Mouse (Mus musculus): ENCODE measurements around the gene C030005K15Rik. TPM values are rescaled to one million over a fixed set of nuclear protein-coding genes. Genes with fewer than 3 reads are reported as not detected.

Gene C030005K15Rik
- polyA plus RNA-seq, 1 experiment from 2014 or later = not detected

- Histone ChIP-seq H3K9me3 (ENCODE audit: low read length) (no peaks in the 10 kb centered on the region), H3K9ac (replicated peaks; ENCODE audit: low read depth) (no peak overlapping the region), H3K27me3 (replicated peaks; ENCODE audit: insufficient read depth, low read length) (no peaks in the 10 kb centered on the region), H3K4me3 (ENCODE audit: low read depth, low read length) (no peak overlapping the region), H3K27ac (ENCODE audit: low read length) (no peak overlapping the region), H3K36me3 (ENCODE audit: insufficient read depth, low read length) (no peaks in the 10 kb centered on the region), H3K4me2 (replicated peaks; ENCODE audit: low read depth, low read length) (no peak overlapping the region), H3K4me1 (ENCODE audit: insufficient read depth, low read depth, low read length) (no peaks in the 10 kb centered on the region)
- DNase-seq (ENCODE audit: low spot score) (no peak), ATAC-seq (no peak)
- no peak for TF ChIP-seq EP300 (IDR thresholded peaks at IDR 0.05)
- no peak for TF ChIP-seq CTCF (IDR thresholded peaks at IDR 0.05)
- WGBS = 62% methylated on average over 2 of the region's 2 CpGs
Observed at GRCm38 (mm10) chr10:97718021-97718420, 8.5 kb downstream of the C030005K15Rik start.

- Histone ChIP-seq H3K27me3 (replicated peaks; ENCODE audit: insufficient read depth, low read length) (no peaks in the 10 kb centered on the region), H3K4me2 (replicated peaks; ENCODE audit: low read depth, low read length) (no peak overlapping the region), H3K9ac (replicated peaks; ENCODE audit: low read depth) (no peak overlapping the region), H3K9me3 (ENCODE audit: low read length) (no peaks in the 10 kb centered on the region), H3K27ac (ENCODE audit: low read length) (no peak overlapping the region), H3K36me3 (ENCODE audit: insufficient read depth, low read length) (no peaks in the 10 kb centered on the region), H3K4me1 (ENCODE audit: insufficient read depth, low read depth, low read length) (no peaks in the 10 kb centered on the region), H3K4me3 (ENCODE audit: low read depth, low read length) (no peak overlapping the region)
- ATAC-seq = no peak
- WGBS = 75% methylated on average over 1 of the region's 1 CpGs
- no peak for DNase-seq (ENCODE audit: low spot score)
- TF ChIP-seq EP300 (IDR thresholded peaks at IDR 0.05) (no peak), CTCF (IDR thresholded peaks at IDR 0.05) (no peak)
Observed at GRCm38 (mm10) chr10:97717233-97717632, 9.3 kb downstream of the C030005K15Rik start.

DNA sequence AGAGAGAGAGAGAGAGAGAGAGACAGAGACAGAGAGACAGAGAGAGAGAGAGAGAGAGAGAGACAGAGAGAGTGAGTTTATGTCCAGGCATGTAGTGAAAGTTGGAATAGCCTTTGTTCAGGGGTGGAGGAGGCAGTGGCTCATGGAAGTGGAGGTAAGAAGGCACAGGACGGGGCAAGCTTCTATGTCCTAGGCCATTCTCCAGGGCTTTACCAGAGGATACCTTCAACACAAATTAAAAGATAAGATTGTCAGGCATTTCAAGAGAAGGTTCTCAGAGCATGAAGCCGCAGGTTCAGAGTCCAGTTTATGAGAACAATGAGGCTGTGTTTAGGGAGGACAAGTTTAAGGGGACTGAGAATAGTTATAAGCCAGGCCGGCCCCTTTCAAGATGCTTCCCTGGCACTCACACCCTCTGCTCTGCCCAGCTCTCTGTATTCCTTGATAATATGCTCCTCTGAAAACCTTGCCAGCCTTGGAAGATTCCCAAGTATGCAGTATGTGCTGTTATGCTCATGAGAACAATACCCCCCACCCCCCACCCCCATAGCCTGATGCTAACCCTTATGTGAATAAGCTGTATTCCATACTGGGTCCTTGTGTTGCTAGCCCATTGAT, 11.2 kb downstream of the C030005K15Rik start:
- no peaks in the 10 kb centered on the region for H3K9me3 ChIP-seq (ENCODE audit: low read length)
- no peak overlapping the region for H3K9ac ChIP-seq (replicated peaks; ENCODE audit: low read depth)
- H3K4me3 ChIP-seq (ENCODE audit: low read depth, low read length) = no peak overlapping the region
- no peak for ATAC-seq
- 78% methylated on average over 3 of the region's 3 CpGs for WGBS
- no peaks in the 10 kb centered on the region for H3K36me3 ChIP-seq (ENCODE audit: insufficient read depth, low read length)
- H3K27ac ChIP-seq (ENCODE audit: low read length) = no peak overlapping the region
- no peak overlapping the region for H3K4me2 ChIP-seq (replicated peaks; ENCODE audit: low read depth, low read length)
- no peaks in the 10 kb centered on the region for H3K4me1 ChIP-seq (ENCODE audit: insufficient read depth, low read depth, low read length)
- TF ChIP-seq EP300 (IDR thresholded peaks at IDR 0.05) = no peak
- no peak for TF ChIP-seq CTCF (IDR thresholded peaks at IDR 0.05)
- DNase-seq (ENCODE audit: low spot score) = no peak
- H3K27me3 ChIP-seq (replicated peaks; ENCODE audit: insufficient read depth, low read length) = no peaks in the 10 kb centered on the region

GRCm38 (mm10) chr10:97714584-97714983, 12.0 kb downstream of the C030005K15Rik start:
- Histone ChIP-seq H3K9ac (replicated peaks; ENCODE audit: low read depth) (no peak overlapping the region), H3K36me3 (ENCODE audit: insufficient read depth, low read length) (no peaks in the 10 kb centered on the region), H3K27ac (ENCODE audit: low read length) (no peak overlapping the region), H3K4me2 (replicated peaks; ENCODE audit: low read depth, low read length) (no peak overlapping the region), H3K27me3 (replicated peaks; ENCODE audit: insufficient read depth, low read length) (no peaks in the 10 kb centered on the region), H3K4me3 (ENCODE audit: low read depth, low read length) (no peak overlapping the region), H3K4me1 (ENCODE audit: insufficient read depth, low read depth, low read length) (no peaks in the 10 kb centered on the region), H3K9me3 (ENCODE audit: low read length) (no peaks in the 10 kb centered on the region)
- ATAC-seq (no peak), DNase-seq (ENCODE audit: low spot score) (no peak)
- TF ChIP-seq EP300 (IDR thresholded peaks at IDR 0.05) (no peak), CTCF (IDR thresholded peaks at IDR 0.05) (no peak)
- 65% methylated on average over 4 of the region's 4 CpGs for WGBS

GRCm38 (mm10) chr10:97712687-97713086, 13.9 kb downstream of the C030005K15Rik start:
- H3K4me3 ChIP-seq (ENCODE audit: low read depth, low read length) = no peak overlapping the region
- no peak for TF ChIP-seq EP300 (IDR thresholded peaks at IDR 0.05)
- peak; percentile 94 for TF ChIP-seq CTCF (IDR thresholded peaks at IDR 0.05)
- peak; percentile 44 for ATAC-seq
- no peaks in the 10 kb centered on the region for H3K4me1 ChIP-seq (ENCODE audit: insufficient read depth, low read depth, low read length)
- no peaks in the 10 kb centered on the region for H3K36me3 ChIP-seq (ENCODE audit: insufficient read depth, low read length)
- H3K9ac ChIP-seq (replicated peaks; ENCODE audit: low read depth) = no peak overlapping the region
- no peaks in the 10 kb centered on the region for H3K9me3 ChIP-seq (ENCODE audit: low read length)
- peak; percentile 82 for DNase-seq (ENCODE audit: low spot score)
- no peak overlapping the region for H3K27ac ChIP-seq (ENCODE audit: low read length)
- H3K4me2 ChIP-seq (replicated peaks; ENCODE audit: low read depth, low read length) = no peak overlapping the region
- WGBS = 2% methylated on average over 5 of the region's 5 CpGs
- no peaks in the 10 kb centered on the region for H3K27me3 ChIP-seq (replicated peaks; ENCODE audit: insufficient read depth, low read length)

DNA sequence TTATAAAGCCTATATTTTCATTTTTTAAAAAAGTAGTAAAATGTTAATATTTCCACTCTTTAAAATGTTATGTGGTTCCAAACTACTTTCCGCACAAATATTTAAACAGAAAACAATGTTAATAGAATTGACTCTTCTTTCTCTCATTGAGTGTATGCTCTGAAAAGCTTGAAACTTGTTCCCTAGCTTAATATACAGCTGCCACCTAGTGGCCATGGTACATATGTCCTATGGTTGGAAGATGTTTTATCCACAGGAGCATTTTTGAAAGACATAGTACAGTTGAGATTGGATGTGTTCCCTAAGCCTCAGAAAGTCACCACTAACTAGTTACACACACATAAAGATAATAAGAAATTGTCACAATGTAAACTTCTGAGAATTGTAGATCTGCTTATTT, 22.0 kb downstream of the C030005K15Rik start:
- no peak for ATAC-seq
- DNase-seq (ENCODE audit: low spot score) = peak; percentile 64
- no peaks in the 10 kb centered on the region for H3K4me1 ChIP-seq (ENCODE audit: insufficient read depth, low read depth, low read length)
- H3K4me3 ChIP-seq (ENCODE audit: low read depth, low read length) = no peak overlapping the region
- no peak overlapping the region for H3K27ac ChIP-seq (ENCODE audit: low read length)
- no peaks in the 10 kb centered on the region for H3K27me3 ChIP-seq (replicated peaks; ENCODE audit: insufficient read depth, low read length)
- no peaks in the 10 kb centered on the region for H3K9me3 ChIP-seq (ENCODE audit: low read length)
- no peaks in the 10 kb centered on the region for H3K36me3 ChIP-seq (ENCODE audit: insufficient read depth, low read length)
- H3K9ac ChIP-seq (replicated peaks; ENCODE audit: low read depth) = no peak overlapping the region
- TF ChIP-seq EP300 (IDR thresholded peaks at IDR 0.05) (no peak), CTCF (IDR thresholded peaks at IDR 0.05) (peak; percentile 79)
- no peak overlapping the region for H3K4me2 ChIP-seq (replicated peaks; ENCODE audit: low read depth, low read length)
- 34% methylated on average over 1 of the region's 1 CpGs for WGBS

- H3K9me3 ChIP-seq (ENCODE audit: low read length) = no peaks in the 10 kb centered on the region
- H3K9ac ChIP-seq (replicated peaks; ENCODE audit: low read depth) = no peak overlapping the region
- ATAC-seq (no peak), DNase-seq (ENCODE audit: low spot score) (no peak)
- no peak for TF ChIP-seq EP300 (IDR thresholded peaks at IDR 0.05)
- no peak for TF ChIP-seq CTCF (IDR thresholded peaks at IDR 0.05)
- no peak overlapping the region for H3K27ac ChIP-seq (ENCODE audit: low read length)
- no peak overlapping the region for H3K4me3 ChIP-seq (ENCODE audit: low read depth, low read length)
- H3K4me2 ChIP-seq (replicated peaks; ENCODE audit: low read depth, low read length) = no peak overlapping the region
- H3K36me3 ChIP-seq (ENCODE audit: insufficient read depth, low read length) = no peaks in the 10 kb centered on the region
- H3K4me1 ChIP-seq (ENCODE audit: insufficient read depth, low read depth, low read length) = no peaks in the 10 kb centered on the region
- no peaks in the 10 kb centered on the region for H3K27me3 ChIP-seq (replicated peaks; ENCODE audit: insufficient read depth, low read length)
Observed at GRCm38 (mm10) chr10:97702321-97702720, 24.2 kb downstream of the C030005K15Rik start.

Measured in lung, postnatal 0 days (tissue).